Mouse (Mus musculus) hindbrain, embryonic 10.5 days (tissue): ENCODE data around the gene Cyp2ab1. TPM values are rescaled to one million over a fixed set of nuclear protein-coding genes. Genes with fewer than 3 reads are reported as not detected.

Experiments
- polyA plus RNA-seq: library from polyadenylated mRNA; unstranded; fragments of >200 nt; fragmentation: Nextera tagmentation; extraction: Ambion mirVana; gene quantifications from 2 replicates; pipeline ENCODE4 v1.2.1, GENCODE M21; 2016

The Cyp2ab1 gene
- polyA plus RNA-seq, 1 experiment from 2014 or later = not detected

Other genes starting within 250 kb of the Cyp2ab1 start
- gene Klhl24, start 227.9 kb downstream of the Cyp2ab1 start, polyA plus RNA-seq = 24.2 and 31.4 TPM in 2 replicates
- 35.9 and 39.7 TPM in 2 replicates for gene Yeats2, start 184.3 kb downstream of the Cyp2ab1 start, polyA plus RNA-seq
- 1.2 TPM in 2 replicates for gene Map6d1, start 84.0 kb downstream of the Cyp2ab1 start, polyA plus RNA-seq
- gene Parl, start 23.0 kb downstream of the Cyp2ab1 start, polyA plus RNA-seq = 118 and 133 TPM in 2 replicates
- 63.6 and 65.8 TPM in 2 replicates for gene Abcc5, start 101.0 kb upstream of the Cyp2ab1 start, polyA plus RNA-seq
- gene Eif2b5, start 173.4 kb upstream of the Cyp2ab1 start, polyA plus RNA-seq = 150 and 153 TPM in 2 replicates
- 32.6 and 51.1 TPM in 2 replicates for gene Dvl3, start 191.6 kb upstream of the Cyp2ab1 start, polyA plus RNA-seq
- gene Ap2m1, start 210.1 kb upstream of the Cyp2ab1 start, polyA plus RNA-seq = 705 and 825 TPM in 2 replicates
- 59.4 and 65.2 TPM in 2 replicates for gene Abcf3, start 223.2 kb upstream of the Cyp2ab1 start, polyA plus RNA-seq